Mouse (Mus musculus) lung, postnatal 0 days (tissue): ENCODE measurements around the gene Mapk14.

ENCODE experiments used
- CTCF ChIP-seq: IDR thresholded peaks from 2 replicates; pipeline ENCODE4 v1.5.1; 2016; ENCODE audit warnings: antibody characterized with exemption, mild to moderate bottlenecking
- EP300 ChIP-seq: IDR thresholded peaks from 2 replicates; pipeline ENCODE4 v1.6.1; 2016; ENCODE audit warnings: antibody characterized with exemption, mild to moderate bottlenecking, control low read depth

DNA sequence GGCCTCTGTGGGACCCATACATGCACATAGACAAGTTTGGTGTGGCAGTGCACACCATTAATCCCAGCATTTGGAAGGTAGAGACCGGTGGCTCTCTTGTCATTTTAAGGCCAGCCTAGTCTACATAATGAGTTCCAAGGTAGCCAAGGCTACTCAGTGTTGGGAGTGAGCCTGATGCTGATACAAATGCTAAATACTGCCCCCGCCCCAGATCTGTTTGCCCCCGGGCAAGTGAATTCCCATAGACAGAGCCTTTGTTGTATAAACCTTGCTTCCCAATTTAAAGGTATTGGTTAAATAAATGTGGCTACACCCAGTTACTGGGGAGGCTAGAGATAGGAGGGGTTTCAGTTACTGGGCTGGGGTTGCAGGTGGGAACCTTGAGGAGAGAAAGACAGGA lies 93.9 kb downstream of the Mapk14 start:
- TF ChIP-seq CTCF, result no peak
- TF ChIP-seq EP300, result no peak
